Mouse (Mus musculus) liver, embryonic 14.5 days (tissue): ENCODE measurements around the gene Acox2. TPM values are rescaled to one million over a fixed set of nuclear protein-coding genes. Genes with fewer than 3 reads are reported as not detected.

ENCODE experiments used
- ATAC-seq: fragments of 200-750 bp; cut with Nextera tagmentation; 2 replicates; pipeline ENCODE4 v1.8.0; 2017; ENCODE audit warnings: moderate number of reproducible peaks, mild to moderate bottlenecking, moderate library complexity; ENCODE audit not compliant: insufficient read depth
- DNase-seq, 3 experiments: peaks; one replicate each; pipeline ENCODE4 v3.0.0-alpha.2; 2012 to 2013; ENCODE audit warnings: low read depth in 3 of 3, low spot score in 3 of 3
- H3K27ac ChIP-seq: fragments of 300-500 bp; sonication (generic); 2 replicates; pipeline ENCODE4 v1.5.1; 2014; ENCODE audit warnings: moderate library complexity, mild to moderate bottlenecking, control low read depth, inconsistent platforms
- H3K27me3 ChIP-seq: fragments of 300-500 bp; sonication (generic); 2 replicates; pipeline ENCODE4 v1.6.1; 2014; ENCODE audit warnings: mild to moderate bottlenecking, low read length, moderate library complexity; ENCODE audit not compliant: control insufficient read depth, insufficient read depth
- H3K36me3 ChIP-seq: fragments of 300-500 bp; sonication (generic); replicated peaks from 2 replicates; pipeline ENCODE4 v1.6.1; 2014; ENCODE audit warnings: low read depth; ENCODE audit not compliant: control insufficient read depth, insufficient read depth
- H3K4me1 ChIP-seq, 2 experiments: fragments of 200-500 bp in 1 of 2; fragments of 300-500 bp in 1 of 2; sonication (generic) in 1 of 2; replicated peaks; 2 replicates each; pipeline ENCODE4 v1.6.1; 2012 to 2014; ENCODE audit warnings: antibody characterized with exemption in 1 of 2, inconsistent platforms in 1 of 2, low read length in 1 of 2; ENCODE audit not compliant: control insufficient read depth in 2 of 2, insufficient read depth in 2 of 2
- H3K4me2 ChIP-seq: fragments of 300-500 bp; sonication (generic); 2 replicates; pipeline ENCODE4 v1.6.1; 2014; ENCODE audit warnings: low read depth, mild to moderate bottlenecking, control low read depth, moderate library complexity
- H3K4me3 ChIP-seq, 2 experiments: fragments of 200-500 bp in 1 of 2; fragments of 300-500 bp in 1 of 2; sonication (generic) in 1 of 2; 2 replicates each; pipeline ENCODE4 v1.5.1; 2012 to 2014; ENCODE audit warnings: low read depth in 2 of 2, low read length in 2 of 2, mild to moderate bottlenecking in 2 of 2, control low read depth in 1 of 2, inconsistent platforms in 1 of 2, moderate library complexity in 1 of 2; ENCODE audit not compliant: insufficient read depth in 1 of 2
- H3K9ac ChIP-seq: fragments of 300-500 bp; sonication (generic); replicated peaks from 2 replicates; pipeline ENCODE4 v1.6.1; 2014; ENCODE audit warnings: mild to moderate bottlenecking, control low read depth, moderate library complexity
- H3K9me3 ChIP-seq: fragments of 300-500 bp; sonication (generic); 2 replicates; pipeline ENCODE4 v1.6.1; 2016; ENCODE audit warnings: low read length, mixed read lengths; ENCODE audit not compliant: control insufficient read depth
- CTCF ChIP-seq: IDR thresholded peaks from 2 replicates; pipeline ENCODE4 v1.5.1; 2016; ENCODE audit warnings: antibody characterized with exemption, low read depth, control low read depth
- EP300 ChIP-seq: IDR thresholded peaks from 2 replicates; pipeline ENCODE4 v1.6.1; 2016; ENCODE audit warnings: antibody characterized with exemption, low read depth
- WGBS: fragments of 180-500 bp; shearing (Covaris S2); extraction: QIAGEN DNeasy Blood & Tissue Kit; methylation state at CpG from one replicate; pipeline ENCODE4 v1.1.7; 2014; ENCODE audit not compliant: insufficient replicate concordance; 5-methylcytosine and 5-hydroxymethylcytosine counted together
- polyA plus RNA-seq, 2 experiments: library from polyadenylated mRNA; depleted of rRNA in 1 of 2; stranded (reverse) in 1 of 2; unstranded in 1 of 2; fragments of >200 nt; fragmentation: Nextera tagmentation in 1 of 2; extraction: Ambion mirVana in 1 of 2; gene quantifications; 2 replicates each; pipeline versions ENCODE4 v1.2.1 to v1.2.3; 2012 to 2014

The Acox2 gene
- polyA plus RNA-seq (2012; rRNA removed) (18.3 and 22.7 TPM in 2 replicates), polyA plus RNA-seq (2014; fragmentation: Nextera tagmentation; extraction: Ambion mirVana) (24.3 and 25.0 TPM in 2 replicates)

GRCm38 (mm10) chr14:8259166-8259565 is at the start of gene Acox2:
Acox2 (minus strand) TSS chr14:8259353.
- WGBS, result 59% methylated on average over 3 of the region's 3 CpGs
- ATAC-seq (peak; percentile 46), DNase-seq (peak in 2 of 3 experiments; percentile 14 to 22)
- TF ChIP-seq EP300, result no peak
- Histone ChIP-seq H3K36me3 (no peaks in the 10 kb centered on the region), H3K9ac (no peak within 1 kb of the TSS; the same call in 1 of the 2 replicates), H3K27ac (no peak within 1 kb of the TSS; the same call in 1 of the 2 replicates), H3K4me1 (peaks cover 0 to 10% of the 10 kb centered on the region in 2 experiments; a peak in 1 of 4 replicates), H3K9me3 (no peaks in the 10 kb centered on the region), H3K4me2 (peak within 1 kb of the TSS; percentile 45), H3K27me3 (no peaks in the 10 kb centered on the region), H3K4me3 (peak within 1 kb of the TSS in 1 of 2 experiments; percentile 20; a peak in 2 of 4 replicates)

- no peaks in the 10 kb centered on the region for H3K27me3 ChIP-seq
- no peak overlapping the region for H3K4me2 ChIP-seq
- no peak overlapping the region for H3K4me3 ChIP-seq
- 49% methylated on average over 3 of the region's 3 CpGs for WGBS
- DNase-seq (no peak), ATAC-seq (no peak)
- H3K4me1 ChIP-seq, result 0 out of 4 replicates have a peak, but pooled peaks cover 0 to 3% of the 10 kb centered on the region in 2 experiments
- H3K36me3 ChIP-seq, result no peaks in the 10 kb centered on the region
- H3K27ac ChIP-seq, result no peak overlapping the region
- TF ChIP-seq EP300, result no peak
- no peak for TF ChIP-seq CTCF
- no peaks in the 10 kb centered on the region for H3K9me3 ChIP-seq
- no peak overlapping the region for H3K9ac ChIP-seq
These were observed 49.5 kb upstream of the Acox2 start for GRCm38 (mm10) chr14:8308650-8309049.

GRCm38 (mm10) chr14:8306884-8307283 is 47.7 kb upstream of the Acox2 start:
- no peaks in the 10 kb centered on the region for H3K36me3 ChIP-seq
- H3K27me3 ChIP-seq, result no peaks in the 10 kb centered on the region
- H3K9ac ChIP-seq, result no peak overlapping the region
- H3K4me1 ChIP-seq, result 0 out of 4 replicates have a peak, but pooled peaks cover 0 to 3% of the 10 kb centered on the region in 2 experiments
- no peak overlapping the region for H3K4me2 ChIP-seq
- no peak for TF ChIP-seq EP300
- TF ChIP-seq CTCF, result no peak
- WGBS, result 49% methylated on average over 6 of the region's 6 CpGs
- no peak overlapping the region for H3K4me3 ChIP-seq
- H3K27ac ChIP-seq, result no peak overlapping the region
- no peaks in the 10 kb centered on the region for H3K9me3 ChIP-seq
- ATAC-seq (no peak), DNase-seq (no peak)

GRCm38 (mm10) chr14:8305014-8305413 is 45.9 kb upstream of the Acox2 start:
- DNase-seq, result no peak
- H3K27me3 ChIP-seq, result no peaks in the 10 kb centered on the region
- no peaks in the 10 kb centered on the region for H3K9me3 ChIP-seq
- no peaks in the 10 kb centered on the region for H3K36me3 ChIP-seq
- H3K9ac ChIP-seq, result no peak overlapping the region
- H3K4me3 ChIP-seq, result no peak overlapping the region
- ATAC-seq, result no peak
- no peak overlapping the region for H3K4me2 ChIP-seq
- 43% methylated on average over 3 of the region's 3 CpGs for WGBS
- H3K27ac ChIP-seq, result no peak overlapping the region
- 0 out of 4 replicates have a peak, but pooled peaks cover 0 to 1% of the 10 kb centered on the region in 2 experiments for H3K4me1 ChIP-seq
- TF ChIP-seq CTCF (no peak), EP300 (no peak)

GRCm38 (mm10) chr14:8304082-8304481 is 44.9 kb upstream of the Acox2 start:
- Histone ChIP-seq H3K27me3 (no peaks in the 10 kb centered on the region), H3K9me3 (no peaks in the 10 kb centered on the region), H3K4me2 (no peak overlapping the region), H3K36me3 (no peaks in the 10 kb centered on the region), H3K4me1 (0 out of 4 replicates have a peak, but pooled peaks cover 0 to 1% of the 10 kb centered on the region in 2 experiments), H3K4me3 (no peak overlapping the region), H3K27ac (no peak overlapping the region), H3K9ac (no peak overlapping the region)
- TF ChIP-seq CTCF (no peak), EP300 (no peak)
- ATAC-seq (no peak), DNase-seq (no peak)
